Mouse (Mus musculus) induced T-regulatory cell, adult 2 months (primary cell): ENCODE measurements at regions not wholly inside any gene's neighbourhood (a gene's known extent, or its start where the extent isn't known, plus 50 kb on each side); places are given as distances from the start of the nearest gene placed in this dataset.

Experiments used
- DNase-seq: peaks from one replicate; pipeline ENCODE4 v3.0.0-alpha.2; 2012; ENCODE audit warnings: low read depth

- no peak for DNase-seq
Observed at GRCm38 (mm10) chr10:9295269-9295668, 379.7 kb downstream of the Samd5 start.

DNA sequence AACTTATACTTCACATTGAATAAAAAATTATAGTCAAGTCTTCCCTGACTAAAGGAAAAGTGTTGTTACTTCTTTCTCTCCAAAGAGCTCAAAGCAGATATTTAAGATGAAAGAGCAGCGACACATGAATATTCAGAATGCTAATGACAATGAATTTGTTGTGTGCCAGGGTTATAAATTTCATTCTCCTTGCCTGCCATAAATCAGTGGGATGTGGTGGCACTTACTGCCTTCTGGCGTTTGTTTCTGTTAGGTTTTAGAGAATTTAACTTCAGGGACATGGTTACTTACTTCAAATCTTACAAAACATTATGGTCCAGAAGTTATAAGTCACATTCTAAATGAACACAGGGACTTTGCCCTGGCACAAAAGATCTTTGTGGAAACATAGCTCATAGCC, 380.4 kb downstream of the Samd5 start:
- DNase-seq: no peak

DNA sequence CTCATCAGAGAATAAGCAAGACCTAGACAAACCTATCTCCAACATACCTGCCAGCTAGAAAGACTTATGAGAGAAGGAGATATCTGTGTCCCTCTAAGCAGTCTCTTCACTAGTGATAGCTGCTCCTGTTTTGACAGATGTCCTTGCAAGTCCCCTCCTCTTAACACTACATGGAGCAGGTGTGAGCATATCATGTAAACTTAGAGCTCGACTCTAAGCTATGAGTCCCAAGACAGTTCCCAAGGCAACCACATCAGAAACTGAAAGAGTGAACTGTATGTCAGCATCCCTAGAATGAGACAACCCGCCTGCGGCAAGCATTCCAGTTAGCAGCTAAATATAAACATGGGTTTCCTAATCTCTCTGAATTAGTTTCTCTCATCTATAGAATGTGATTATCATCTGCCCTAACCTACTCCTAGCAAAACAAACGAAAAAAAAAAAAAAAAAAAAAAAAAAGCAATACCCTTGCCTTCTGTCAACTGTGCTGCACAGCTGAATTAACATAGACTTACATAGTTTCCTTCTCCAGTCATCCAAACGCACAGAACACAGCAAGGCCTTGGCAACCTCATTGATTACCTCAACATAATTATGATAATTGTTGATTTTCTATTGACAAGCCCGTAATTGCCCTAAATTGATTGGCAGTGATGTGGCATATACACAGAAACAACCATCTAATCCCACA, 383.4 kb downstream of the Samd5 start:
- no peak for DNase-seq

DNA sequence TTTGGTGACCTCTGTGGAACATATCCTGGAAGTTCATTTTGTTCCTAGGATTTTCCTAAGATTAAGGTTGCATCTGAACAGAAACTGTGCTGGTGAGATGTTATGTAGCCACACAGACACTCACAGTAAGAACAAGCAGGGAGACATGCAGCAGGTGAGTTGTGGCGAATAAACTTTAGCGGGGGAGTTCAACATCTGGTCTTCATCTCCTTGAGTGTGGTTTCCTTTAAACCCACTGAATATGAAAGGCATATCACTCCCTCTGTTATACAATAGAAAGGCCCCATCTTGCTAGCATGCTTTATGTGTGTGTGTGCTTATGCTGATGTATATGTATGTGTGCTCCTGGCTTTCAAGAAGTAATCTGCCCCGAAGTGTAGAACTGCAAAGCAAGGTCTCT, 387.1 kb upstream of the Sash1 start:
- no peak for DNase-seq

- no peak for DNase-seq
Observed at GRCm38 (mm10) chr10:9272243-9272642, 386.4 kb upstream of the Sash1 start.

DNA sequence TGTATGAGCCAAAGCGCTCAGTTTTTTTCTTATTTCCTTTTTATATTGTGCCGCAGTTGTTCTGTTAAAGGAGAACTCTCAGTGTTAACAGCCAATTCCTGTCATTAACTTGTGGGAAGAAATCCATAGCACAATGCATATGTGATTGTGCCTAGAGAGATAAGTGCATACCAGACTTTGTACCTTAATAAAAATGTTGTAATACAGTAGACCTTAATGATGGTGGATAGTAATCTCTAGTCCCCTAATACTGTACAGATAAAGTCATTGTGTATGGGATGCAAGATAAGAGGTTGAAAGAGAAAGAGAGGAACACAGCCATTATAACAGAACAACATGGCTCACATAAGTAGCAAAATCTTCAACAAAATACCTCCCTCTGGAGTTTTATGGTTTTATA, 379.7 kb upstream of the Sash1 start:
- no peak for DNase-seq

DNA sequence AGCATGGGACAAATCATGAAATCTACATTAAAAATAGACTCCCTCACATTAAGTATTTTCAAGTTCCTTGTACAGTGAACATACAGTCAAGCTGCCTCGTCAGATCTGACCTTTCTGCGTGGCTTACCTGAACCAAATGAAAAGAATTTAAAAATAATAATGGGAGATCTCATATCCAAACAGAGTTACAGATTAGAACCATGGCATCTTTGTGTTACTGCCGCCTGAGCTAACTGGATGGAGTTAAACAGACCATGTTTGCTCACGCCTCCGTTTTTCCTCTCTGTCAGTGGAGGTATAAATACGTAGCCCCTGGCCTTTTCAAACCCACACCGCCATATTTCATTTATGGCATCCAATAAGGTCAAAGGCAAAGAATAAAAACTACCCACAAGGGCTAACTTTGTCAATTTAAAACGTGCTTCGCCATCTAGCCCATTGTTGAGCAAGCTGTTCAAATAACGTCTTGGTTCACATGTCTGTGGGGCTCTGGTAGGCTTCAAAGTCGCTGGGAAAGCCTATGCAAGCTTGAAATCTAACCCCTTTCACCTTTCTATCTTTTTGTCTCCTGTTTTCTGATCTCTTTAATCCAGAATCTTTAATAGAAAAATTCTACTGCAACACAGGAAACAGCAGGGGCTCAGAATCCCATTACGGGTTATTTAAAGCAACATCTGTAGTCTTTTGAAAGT, 378.6 kb upstream of the Sash1 start:
- DNase-seq: no peak

GRCm38 (mm10) chr10:9258705-9259104, 372.8 kb upstream of the Sash1 start:
- no peak for DNase-seq

- DNase-seq: no peak
Observed at GRCm38 (mm10) chr10:9252941-9253217, 367.0 kb upstream of the Sash1 start.

DNA sequence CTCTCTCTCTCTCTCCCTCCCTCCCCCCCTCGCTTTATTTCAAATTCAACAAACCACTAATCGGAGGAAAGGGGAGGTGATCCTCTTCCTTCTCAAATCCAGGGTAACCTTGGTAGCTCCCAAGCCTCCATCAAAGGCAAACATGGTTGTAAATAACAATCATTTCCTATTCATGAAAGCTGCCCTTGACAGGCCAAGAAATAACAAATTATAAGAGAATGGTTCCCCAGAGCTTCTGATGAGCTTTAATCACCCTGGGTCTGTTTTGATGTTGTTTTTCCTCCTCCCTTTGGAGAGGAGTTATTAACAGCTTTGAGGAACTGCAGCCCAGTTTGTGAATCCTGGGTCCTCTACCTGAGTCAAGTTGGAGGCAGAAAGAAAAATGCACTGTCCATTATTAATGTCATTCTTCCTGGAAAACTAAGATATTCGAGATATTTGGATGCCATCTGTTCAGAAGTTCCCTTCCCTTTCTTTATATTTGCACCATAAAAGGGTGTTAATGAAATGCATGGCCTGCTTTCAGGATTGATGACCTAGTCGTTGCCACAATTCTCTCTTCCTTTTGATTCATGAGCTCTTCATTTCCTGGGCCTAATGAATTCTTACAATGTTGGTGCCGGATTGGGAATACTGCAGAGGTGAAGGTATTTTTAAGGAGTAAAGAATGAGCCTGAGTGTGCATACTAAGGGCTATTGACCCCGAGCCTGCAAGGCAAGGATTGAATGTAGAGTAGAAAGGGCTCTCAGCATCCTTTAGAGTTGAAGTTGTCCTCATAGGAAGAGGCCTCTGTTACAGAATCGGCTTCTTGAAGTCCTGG, 366.5 kb upstream of the Sash1 start:
- no peak for DNase-seq

DNA sequence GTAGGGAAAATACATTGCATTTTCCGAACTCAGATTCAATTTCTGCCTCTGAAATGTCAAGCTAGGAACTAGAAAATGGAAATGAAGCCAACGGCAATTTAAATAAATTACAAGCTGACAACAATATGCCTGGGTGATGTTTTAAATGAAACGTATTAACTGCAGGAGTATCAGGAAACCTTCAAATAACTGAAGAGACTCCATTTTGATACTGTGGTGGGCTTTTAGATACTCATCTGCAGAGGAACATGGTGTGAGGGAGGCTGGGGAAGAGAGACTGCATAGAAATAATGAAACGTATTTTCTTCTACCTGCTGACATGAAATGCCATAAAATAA, 357.4 kb upstream of the Sash1 start:
- no peak for DNase-seq

DNA sequence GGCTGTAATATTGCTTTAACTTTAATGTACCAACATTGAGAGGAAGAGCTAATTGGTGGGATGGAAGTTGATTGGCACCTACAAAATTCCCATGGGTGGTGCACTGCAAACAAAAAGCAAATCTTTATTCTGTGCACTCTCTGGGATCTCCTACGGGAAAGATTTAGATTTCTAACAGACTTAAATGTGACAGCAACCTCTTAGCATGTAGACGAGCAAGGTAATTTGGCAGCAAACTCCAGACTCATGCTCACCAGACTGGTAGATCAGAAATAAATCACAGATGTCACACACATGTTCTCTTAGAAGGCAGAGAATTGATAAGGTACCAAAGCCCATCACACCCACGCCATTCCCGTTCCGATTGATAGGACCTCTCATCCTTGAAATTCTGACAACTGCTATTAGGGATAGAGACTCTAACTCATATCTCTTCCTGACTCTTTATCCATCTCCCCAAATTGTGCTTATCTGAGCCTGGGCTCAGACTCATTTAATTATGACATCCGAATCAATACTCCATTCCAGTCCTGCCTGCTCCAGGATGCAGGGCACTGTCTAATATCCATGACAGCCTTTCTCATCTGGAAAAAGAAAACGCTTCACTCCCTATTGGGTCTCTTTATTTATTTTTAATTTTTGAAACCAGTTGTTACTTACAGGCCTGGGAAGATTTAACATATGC, 356.9 kb upstream of the Sash1 start:
- DNase-seq: no peak

- DNase-seq: no peak
Observed at GRCm38 (mm10) chr10:9239956-9240355, 354.1 kb upstream of the Sash1 start.

DNA sequence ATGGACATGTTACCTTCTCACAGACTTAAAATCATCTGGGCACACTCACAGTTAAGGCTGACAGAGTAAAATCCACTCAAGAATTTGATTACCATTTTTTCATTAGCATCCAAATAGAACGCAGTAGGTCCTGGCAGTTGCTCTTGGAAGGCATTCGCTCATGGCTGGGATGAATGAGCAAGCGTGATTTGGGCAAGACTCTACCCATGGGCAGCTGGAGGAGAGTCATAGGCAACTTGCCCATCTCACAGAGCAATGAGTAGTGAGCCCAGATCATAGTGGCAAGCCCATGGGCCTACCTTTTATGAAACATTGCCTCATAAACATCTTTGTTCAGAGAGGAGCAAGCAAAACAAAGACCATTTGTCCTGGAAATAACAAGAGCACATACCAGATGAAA, 345.9 kb upstream of the Sash1 start:
- DNase-seq: no peak

DNA sequence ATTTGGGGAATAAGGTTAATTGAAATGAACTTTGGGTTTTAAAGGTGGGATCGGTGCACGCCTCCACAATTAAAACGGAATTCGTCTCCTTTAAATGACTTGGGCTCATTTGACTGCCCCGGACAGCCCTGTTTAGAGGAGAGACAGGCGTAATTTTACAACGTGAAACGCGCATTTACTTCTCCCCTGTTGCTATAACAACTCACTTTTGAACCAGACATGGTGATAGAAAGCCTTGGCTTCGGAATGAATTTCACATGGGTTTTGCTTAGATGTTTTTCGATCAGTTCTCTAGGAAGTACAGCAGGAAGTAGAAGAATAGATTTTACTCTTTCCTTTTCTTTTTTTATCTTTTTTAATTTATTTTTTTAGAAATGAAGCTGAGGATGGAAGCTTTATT, 343.2 kb upstream of the Sash1 start:
- DNase-seq: no peak

DNA sequence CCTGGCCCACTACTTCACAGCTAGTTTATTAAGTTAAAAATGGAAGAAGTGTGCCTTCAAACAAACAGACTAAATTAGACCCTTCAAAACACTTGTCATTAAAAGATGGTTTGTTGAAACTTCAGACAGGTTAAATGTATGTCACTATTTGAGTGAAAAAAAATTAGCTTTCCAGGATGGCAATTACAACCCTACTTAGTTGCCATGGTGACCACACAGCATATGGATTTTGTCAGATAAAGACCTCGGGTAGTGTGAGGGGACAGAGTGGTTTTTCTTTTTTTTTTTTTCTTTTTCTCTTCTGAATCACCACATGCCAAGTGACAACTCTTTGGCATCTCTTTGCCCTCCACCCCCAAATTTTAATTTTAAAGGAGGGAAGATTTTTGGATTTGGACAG, 341.5 kb upstream of the Sash1 start:
- DNase-seq: no peak

- no peak for DNase-seq
Observed at GRCm38 (mm10) chr10:9210646-9211045, 324.8 kb upstream of the Sash1 start.

DNA sequence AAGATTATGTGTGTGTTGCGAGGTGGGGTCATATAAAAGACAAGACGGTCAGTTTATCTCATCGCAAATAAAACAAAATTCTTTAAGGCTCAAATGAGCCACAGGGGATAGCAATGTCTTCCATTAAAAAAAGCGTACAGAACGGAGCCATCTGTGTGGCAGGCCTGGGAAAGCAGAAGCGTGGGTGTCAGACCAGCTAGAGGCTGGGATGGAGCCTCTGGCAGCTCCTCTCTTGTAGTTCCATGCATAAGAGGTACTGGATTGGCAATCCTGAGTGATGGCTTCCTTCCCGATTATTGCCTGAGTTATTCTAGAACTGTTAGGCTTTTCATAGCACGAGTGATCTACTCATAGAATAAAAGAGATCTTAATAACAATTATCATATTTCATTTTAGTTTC, 318.2 kb upstream of the Sash1 start:
- DNase-seq: no peak

DNA sequence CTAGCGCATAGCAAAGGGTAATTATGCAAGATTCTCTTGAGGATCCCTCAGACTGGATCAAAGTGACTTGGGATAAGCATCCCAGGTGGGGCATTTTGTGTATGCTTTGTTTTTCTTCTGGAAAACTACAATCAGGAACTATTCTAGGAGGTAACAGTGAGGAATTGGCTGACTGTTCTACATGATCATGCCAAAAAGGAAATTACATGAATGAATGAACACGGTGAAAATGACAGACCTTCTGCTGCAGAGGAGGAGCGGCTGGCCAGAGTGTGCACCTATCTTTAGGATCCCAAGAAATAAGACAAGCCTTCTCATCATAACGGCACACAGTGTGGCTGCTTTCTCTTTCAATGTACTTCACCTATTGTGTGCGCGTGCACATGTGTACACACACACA, 317.5 kb upstream of the Sash1 start:
- no peak for DNase-seq

DNA sequence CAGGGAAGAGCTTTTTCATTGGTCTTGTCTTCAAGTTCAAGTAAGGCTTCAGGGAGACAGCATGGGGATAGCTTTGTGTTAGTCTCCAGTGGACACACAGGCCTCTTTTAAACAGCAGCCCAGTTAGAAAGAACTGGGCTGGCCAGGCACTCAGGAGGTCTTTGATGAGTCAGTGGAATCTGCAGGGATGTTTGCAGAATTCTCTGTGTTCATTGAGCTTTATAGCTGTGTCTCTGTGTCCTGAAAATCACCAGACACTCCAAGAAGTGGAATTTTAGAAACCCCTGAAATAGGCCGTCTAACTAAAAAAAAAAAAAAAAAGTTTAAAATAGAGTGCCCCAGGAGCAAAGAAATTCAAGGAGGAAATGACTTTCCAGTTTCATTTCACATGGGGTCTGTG, 317.1 kb upstream of the Sash1 start:
- DNase-seq: no peak

DNA sequence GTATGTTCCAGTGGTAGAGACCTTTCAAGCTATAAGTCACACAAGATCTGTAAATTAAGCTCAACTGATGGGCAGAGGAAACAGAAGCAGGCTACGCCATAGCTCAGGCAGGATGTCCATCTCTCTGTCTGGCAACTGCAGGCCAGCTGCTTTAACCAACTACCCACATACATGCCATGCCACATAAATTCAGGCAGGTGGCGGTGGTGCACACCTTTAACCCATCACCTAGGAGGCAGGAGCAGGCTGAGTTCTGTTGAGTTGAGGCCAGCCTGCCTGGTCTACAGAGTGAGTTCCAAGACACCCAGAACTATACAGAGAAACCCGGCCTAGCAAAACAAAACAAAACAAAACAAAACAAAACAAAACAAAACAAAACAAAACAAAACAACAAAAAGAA, 289.1 kb upstream of the Sash1 start:
- no peak for DNase-seq

DNA sequence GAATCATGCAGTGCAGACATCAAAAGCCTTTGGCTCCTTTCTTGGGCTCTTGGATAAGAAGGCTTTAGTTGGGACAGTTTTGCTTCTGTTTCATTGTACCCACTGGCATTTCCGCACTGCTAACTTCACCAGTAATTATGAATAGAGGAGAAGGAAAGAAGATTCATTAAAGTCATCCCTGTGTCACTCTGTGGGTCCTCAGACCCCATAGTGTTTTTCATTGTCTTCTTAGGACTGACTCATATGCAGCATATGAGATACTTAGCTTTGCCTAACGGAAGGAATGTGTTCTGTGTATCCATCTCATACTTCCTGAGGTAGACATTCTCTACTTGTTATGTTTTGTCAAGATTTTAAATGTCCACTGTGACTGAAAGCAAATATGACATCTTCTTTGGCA, 287.6 kb upstream of the Sash1 start:
- no peak for DNase-seq

GRCm38 (mm10) chr10:9168725-9169124, 282.9 kb upstream of the Sash1 start:
- DNase-seq: no peak
